Mouse (Mus musculus) midbrain, embryonic 16.5 days (tissue): Measurements from ENCODE around the gene Gstt1. TPM values are rescaled to one million over a fixed set of nuclear protein-coding genes. Genes with fewer than 3 reads are reported as not detected.

ENCODE experiments used
- ATAC-seq: fragments of 200-750 bp; cut with Nextera tagmentation; 2 replicates; pipeline ENCODE4 v1.8.0; 2017; ENCODE audit warnings: moderate TSS enrichment
- H3K27ac ChIP-seq: fragments of 300-500 bp; sonication (generic); 2 replicates; pipeline ENCODE4 v1.5.1; 2014; ENCODE audit warnings: mild to moderate bottlenecking, low read length, mixed read lengths
- H3K27me3 ChIP-seq: fragments of 300-500 bp; sonication (generic); 2 replicates; pipeline ENCODE4 v1.6.1; 2014; ENCODE audit warnings: low read depth, low read length, mixed read lengths; ENCODE audit not compliant: control insufficient read depth, insufficient read depth
- H3K36me3 ChIP-seq: fragments of 300-500 bp; sonication (generic); 2 replicates; pipeline ENCODE4 v1.6.1; 2014; ENCODE audit warnings: mild to moderate bottlenecking, low read length, moderate library complexity, mixed read lengths; ENCODE audit not compliant: control insufficient read depth, insufficient read depth
- H3K4me1 ChIP-seq: fragments of 300-500 bp; sonication (generic); 2 replicates; pipeline ENCODE4 v1.6.1; 2014; ENCODE audit warnings: mild to moderate bottlenecking, low read length, mixed read lengths; ENCODE audit not compliant: control insufficient read depth, insufficient read depth
- H3K4me2 ChIP-seq: fragments of 300-500 bp; sonication (generic); 2 replicates; pipeline ENCODE4 v1.6.1; 2014; ENCODE audit warnings: mild to moderate bottlenecking, low read length, mixed read lengths
- H3K4me3 ChIP-seq: fragments of 300-500 bp; sonication (generic); 2 replicates; pipeline ENCODE4 v1.5.1; 2014; ENCODE audit warnings: low read depth, mild to moderate bottlenecking, low read length, moderate library complexity, mixed read lengths
- H3K9ac ChIP-seq: fragments of 300-500 bp; sonication (generic); 2 replicates; pipeline ENCODE4 v1.6.1; 2014; ENCODE audit warnings: low read depth, low read length, mixed read lengths
- H3K9me3 ChIP-seq: fragments of 300-500 bp; sonication (generic); replicated peaks from 2 replicates; pipeline ENCODE4 v1.6.1; 2014; ENCODE audit warnings: mild to moderate bottlenecking, low read length, mixed read lengths; ENCODE audit not compliant: control insufficient read depth, poor library complexity, severe bottlenecking
- WGBS: fragments of 180-500 bp; shearing (Covaris S2); extraction: QIAGEN DNeasy Blood & Tissue Kit; methylation state at CpG from one replicate; pipeline ENCODE4 v1.1.7; 2014; 5-methylcytosine and 5-hydroxymethylcytosine counted together
- polyA plus RNA-seq: library from polyadenylated mRNA; unstranded; fragments of >200 nt; fragmentation: Nextera tagmentation; extraction: Ambion mirVana; gene quantifications from 2 replicates; pipeline ENCODE4 v1.2.1, GENCODE M21; 2015

Gstt1 gene
- polyA plus RNA-seq, 1 experiment from 2014 or later, result 20.3 TPM

GRCm38 (mm10) chr10:75790773-75791172, 7.6 kb downstream of the Gstt1 start:
- Histone ChIP-seq H3K36me3 (no peaks in the 10 kb centered on the region), H3K27me3 (no peaks in the 10 kb centered on the region), H3K4me2 (no peak overlapping the region), H3K4me1 (no peaks in the 10 kb centered on the region), H3K4me3 (no peak overlapping the region), H3K27ac (no peak overlapping the region), H3K9ac (no peak overlapping the region), H3K9me3 (no peaks in the 10 kb centered on the region)
- ATAC-seq, result no peak
- WGBS, result 26% methylated on average over 7 of the region's 7 CpGs

- WGBS, result 97% methylated on average over 5 of the region's 5 CpGs
Measured at GRCm38 (mm10) chr10:75789841-75790240, 8.5 kb downstream of the Gstt1 start.

GRCm38 (mm10) chr10:75789081-75789735, 9.2 kb downstream of the Gstt1 start:
- WGBS, result 77% methylated on average over 6 of the region's 6 CpGs
- Histone ChIP-seq H3K27ac (no peak overlapping the region), H3K36me3 (no peaks in the 10 kb centered on the region), H3K9me3 (no peaks in the 10 kb centered on the region), H3K4me3 (no peak overlapping the region), H3K9ac (no peak overlapping the region), H3K4me1 (no peaks in the 10 kb centered on the region), H3K4me2 (no peak overlapping the region), H3K27me3 (no peaks in the 10 kb centered on the region)
- ATAC-seq, result no peak

More at GRCm38 (mm10) chr10:75789841-75790240, 8.5 kb downstream of the Gstt1 start:
- Histone ChIP-seq H3K27ac (no peak overlapping the region), H3K9ac (no peak overlapping the region), H3K36me3 (no peaks in the 10 kb centered on the region), H3K4me3 (no peak overlapping the region), H3K4me1 (no peaks in the 10 kb centered on the region), H3K27me3 (no peaks in the 10 kb centered on the region), H3K9me3 (no peaks in the 10 kb centered on the region), H3K4me2 (no peak overlapping the region)
- ATAC-seq, result no peak

- H3K36me3 ChIP-seq, result no peaks in the 10 kb centered on the region
- H3K9me3 ChIP-seq, result no peaks in the 10 kb centered on the region
- no peak overlapping the region for H3K4me3 ChIP-seq
- H3K27me3 ChIP-seq, result no peaks in the 10 kb centered on the region
- no peaks in the 10 kb centered on the region for H3K4me1 ChIP-seq
- H3K27ac ChIP-seq, result no peak overlapping the region
- no peak overlapping the region for H3K4me2 ChIP-seq
- no peak overlapping the region for H3K9ac ChIP-seq
- 94% methylated on average over 8 of the region's 8 CpGs for WGBS
- no peak for ATAC-seq
Measured at GRCm38 (mm10) chr10:75788277-75788676, 10.1 kb downstream of the Gstt1 start.

- 72% methylated on average over 1 of the region's 1 CpGs for WGBS
Measured at GRCm38 (mm10) chr10:75785442-75785841, 12.9 kb downstream of the Gstt1 start.

GRCm38 (mm10) chr10:75780769-75781578, 17.4 kb downstream of the Gstt1 start, which contains the start of the genes Gm20441 and Gstt3:
Gene Gm20441 (minus strand): TSS chr10:75780954.
Gene Gstt3 (minus strand): TSS chr10:75781414.
- no peak within 1 kb of the TSS for H3K27ac ChIP-seq
- no peak within 1 kb of the TSS for H3K9ac ChIP-seq
- H3K27me3 ChIP-seq, result peaks cover 36% of the 10 kb centered on the region
- WGBS, result 2% methylated on average over 28 of the region's 28 CpGs
- ATAC-seq, result no peak
- H3K36me3 ChIP-seq, result no peaks in the 10 kb centered on the region
- H3K4me1 ChIP-seq, result peaks cover 5% of the 10 kb centered on the region; the same call in 1 of the 2 replicates
- H3K4me3 ChIP-seq, result peak within 1 kb of the TSS; percentile 26
- peak within 1 kb of the TSS; percentile 56 for H3K4me2 ChIP-seq
- H3K9me3 ChIP-seq, result 0 out of 2 replicates have a peak, but pooled peaks cover 2% of the 10 kb centered on the region

More at GRCm38 (mm10) chr10:75785442-75785841, 12.9 kb downstream of the Gstt1 start:
- Histone ChIP-seq H3K27me3 (peaks cover 14% of the 10 kb centered on the region), H3K9me3 (no peaks in the 10 kb centered on the region), H3K4me3 (no peak overlapping the region), H3K36me3 (no peaks in the 10 kb centered on the region), H3K27ac (no peak overlapping the region), H3K4me2 (no peak overlapping the region), H3K9ac (no peak overlapping the region), H3K4me1 (peaks cover 3% of the 10 kb centered on the region; the same call in 1 of the 2 replicates)
- no peak for ATAC-seq

- no peaks in the 10 kb centered on the region for H3K36me3 ChIP-seq
- H3K4me1 ChIP-seq, result peaks cover 5% of the 10 kb centered on the region; the same call in 1 of the 2 replicates
- no peak overlapping the region for H3K27ac ChIP-seq
- H3K4me2 ChIP-seq, result no peak overlapping the region
- WGBS, result 37% methylated on average over 15 of the region's 15 CpGs
- H3K9ac ChIP-seq, result no peak overlapping the region
- no peak overlapping the region for H3K4me3 ChIP-seq
- no peak for ATAC-seq
- H3K9me3 ChIP-seq, result 0 out of 2 replicates have a peak, but pooled peaks cover 2% of the 10 kb centered on the region
- H3K27me3 ChIP-seq, result peaks cover 38% of the 10 kb centered on the region
Measured at GRCm38 (mm10) chr10:75779206-75780174, 18.9 kb downstream of the Gstt1 start.

GRCm38 (mm10) chr10:75777885-75778284, 20.5 kb downstream of the Gstt1 start:
- WGBS, result 77% methylated on average over 2 of the region's 2 CpGs
- no peak overlapping the region for H3K4me3 ChIP-seq
- no peak for ATAC-seq
- H3K4me2 ChIP-seq, result no peak overlapping the region
- peaks cover 5% of the 10 kb centered on the region; the same call in 1 of the 2 replicates for H3K4me1 ChIP-seq
- peaks cover 38% of the 10 kb centered on the region for H3K27me3 ChIP-seq
- 0 out of 2 replicates have a peak, but pooled peaks cover 2% of the 10 kb centered on the region for H3K9me3 ChIP-seq
- no peak overlapping the region for H3K27ac ChIP-seq
- H3K36me3 ChIP-seq, result no peaks in the 10 kb centered on the region
- no peak overlapping the region for H3K9ac ChIP-seq
